Mouse (Mus musculus) liver, adult 2 months (tissue): Measurements from ENCODE around the gene Ccdc110.

ENCODE experiments used
- CTCF ChIP-seq: fragments of 200-500 bp; IDR thresholded peaks from 2 replicates; pipeline ENCODE4 v1.5.1; 2011; ENCODE audit warnings: low read depth, low read length, control low read depth
- POLR2A ChIP-seq: fragments of 200-500 bp; IDR thresholded peaks from 2 replicates; pipeline ENCODE4 v1.6.1; 2011; ENCODE audit warnings: low read length, control low read depth; ENCODE audit not compliant: insufficient read depth; ENCODE audit errors: extremely low read depth

- TF ChIP-seq POLR2A (no peak), CTCF (no peak)
Measured at GRCm38 (mm10) chr8:45885202-45885685, 49.2 kb upstream of the Ccdc110 start, which contains the start of gene Pdlim3.
